Mouse (Mus musculus) limb, embryonic 10.5 days (tissue): ENCODE results near the gene Ranbp1. TPM values are rescaled to one million over a fixed set of nuclear protein-coding genes. Genes with fewer than 3 reads are reported as not detected.
A peak's percentile ranks its signal among the peaks of the same experiment; 100 is the strongest.

Experiments used
- DNase-seq: peaks from one replicate; pipeline ENCODE4 v3.0.0-alpha.2; 2017; ENCODE audit warnings: low spot score
- H3K27ac ChIP-seq: fragments of 300-500 bp; sonication (generic); 2 replicates; pipeline ENCODE4 v1.5.1; 2016; ENCODE audit warnings: mild to moderate bottlenecking
- H3K27me3 ChIP-seq: fragments of 300-500 bp; sonication (generic); 2 replicates; pipeline ENCODE4 v1.6.1; 2016; ENCODE audit warnings: low read depth, mild to moderate bottlenecking; ENCODE audit not compliant: poor library complexity, severe bottlenecking
- H3K36me3 ChIP-seq: fragments of 300-500 bp; sonication (generic); 2 replicates; pipeline ENCODE4 v1.6.1; 2016; ENCODE audit warnings: mild to moderate bottlenecking, moderate library complexity
- H3K4me1 ChIP-seq: fragments of 300-500 bp; sonication (generic); 2 replicates; pipeline ENCODE4 v1.6.1; 2016
- H3K4me3 ChIP-seq: fragments of 300-500 bp; sonication (generic); 2 replicates; pipeline ENCODE4 v1.5.1; 2016; ENCODE audit warnings: mild to moderate bottlenecking, moderate library complexity
- H3K9me3 ChIP-seq: fragments of 300-500 bp; sonication (generic); replicated peaks from 2 replicates; pipeline ENCODE4 v1.6.1; 2016; ENCODE audit warnings: mild to moderate bottlenecking
- WGBS: fragments of 180-500 bp; shearing (Covaris S2); methylation state at CpG from one replicate; pipeline ENCODE4 v1.1.7; 2016; 5-methylcytosine and 5-hydroxymethylcytosine counted together
- polyA plus RNA-seq: library from polyadenylated mRNA; unstranded; fragments of >200 nt; fragmentation: Nextera tagmentation; extraction: Ambion mirVana; gene quantifications from 2 replicates; pipeline ENCODE4 v1.2.1, GENCODE M21; 2016

Ranbp1 gene
- polyA plus RNA-seq, 1 experiment from 2014 or later = 1,185 TPM

GRCm38 (mm10) chr16:18250231-18250630, 1.7 kb upstream of the Ranbp1 start:
- Histone ChIP-seq H3K36me3 (peaks cover 76% of the 10 kb centered on the region), H3K27ac (no peak overlapping the region), H3K27me3 (no peaks in the 10 kb centered on the region), H3K4me1 (peaks cover 43% of the 10 kb centered on the region), H3K9me3 (no peaks in the 10 kb centered on the region), H3K4me3 (peak overlapping the region; percentile 98)
- WGBS = 81% methylated on average over 4 of the region's 4 CpGs
- DNase-seq = no peak

GRCm38 (mm10) chr16:18249364-18249967, 934 bp upstream of the Ranbp1 start:
- H3K36me3 ChIP-seq = peaks cover 76% of the 10 kb centered on the region
- 11% methylated on average over 27 of the region's 27 CpGs for WGBS
- H3K9me3 ChIP-seq = no peaks in the 10 kb centered on the region
- H3K27ac ChIP-seq = peak overlapping the region; percentile 99
- no peaks in the 10 kb centered on the region for H3K27me3 ChIP-seq
- H3K4me3 ChIP-seq = peak overlapping the region; percentile 98
- peaks cover 43% of the 10 kb centered on the region for H3K4me1 ChIP-seq
- peak; percentile 63 for DNase-seq

GRCm38 (mm10) chr16:18247521-18248399, 772 bp downstream of the Ranbp1 start:
- no peaks in the 10 kb centered on the region for H3K27me3 ChIP-seq
- no peak for DNase-seq
- peaks cover 43% of the 10 kb centered on the region for H3K4me1 ChIP-seq
- H3K9me3 ChIP-seq = no peaks in the 10 kb centered on the region
- peak overlapping the region; percentile 98 for H3K4me3 ChIP-seq
- 2% methylated on average over 33 of the region's 33 CpGs for WGBS
- peak overlapping the region; percentile 99 for H3K27ac ChIP-seq
- peaks cover 76% of the 10 kb centered on the region for H3K36me3 ChIP-seq

- Histone ChIP-seq H3K9me3 (no peaks in the 10 kb centered on the region), H3K4me1 (peaks cover 11% of the 10 kb centered on the region), H3K27ac (no peak overlapping the region), H3K4me3 (no peak overlapping the region), H3K36me3 (peaks cover 96% of the 10 kb centered on the region), H3K27me3 (no peaks in the 10 kb centered on the region)
- 95% methylated on average over 10 of the region's 10 CpGs for WGBS
- no peak for DNase-seq
Observed at GRCm38 (mm10) chr16:18241581-18241980, 7.0 kb downstream of the Ranbp1 start.

GRCm38 (mm10) chr16:18236676-18237501, 11.6 kb downstream of the Ranbp1 start:
- WGBS = 79% methylated on average over 7 of the region's 7 CpGs
- Histone ChIP-seq H3K27me3 (no peaks in the 10 kb centered on the region), H3K9me3 (no peaks in the 10 kb centered on the region), H3K4me3 (no peak overlapping the region), H3K4me1 (peaks cover 33% of the 10 kb centered on the region), H3K36me3 (peaks cover 53% of the 10 kb centered on the region), H3K27ac (no peak overlapping the region)
- DNase-seq = no peak

GRCm38 (mm10) chr16:18235389-18236065, 13.0 kb downstream of the Ranbp1 start:
- WGBS = 7% methylated on average over 19 of the region's 19 CpGs
- Histone ChIP-seq H3K27me3 (no peaks in the 10 kb centered on the region), H3K4me1 (peaks cover 35% of the 10 kb centered on the region), H3K36me3 (peaks cover 43% of the 10 kb centered on the region), H3K4me3 (peak overlapping the region; percentile 81), H3K9me3 (no peaks in the 10 kb centered on the region), H3K27ac (peak overlapping the region; percentile 88)
- peak; percentile 83 for DNase-seq

GRCm38 (mm10) chr16:18234671-18235388, 13.7 kb downstream of the Ranbp1 start, which contains the start of gene Zdhhc8:
Zdhhc8 (minus strand) TSS chr16:18235136.
- peaks cover 42% of the 10 kb centered on the region for H3K36me3 ChIP-seq

GRCm38 (mm10) chr16:18233919-18234670, 14.4 kb downstream of the Ranbp1 start:
- peak; percentile 48 for DNase-seq
- H3K4me1 ChIP-seq = peaks cover 46% of the 10 kb centered on the region
- 22% methylated on average over 13 of the region's 13 CpGs for WGBS

More at GRCm38 (mm10) chr16:18234671-18235388, 13.7 kb downstream of the Ranbp1 start, which contains the start of gene Zdhhc8:
- H3K4me3 ChIP-seq = peak within 1 kb of the TSS; percentile 81
- peak; percentile 79 for DNase-seq
- H3K9me3 ChIP-seq = no peaks in the 10 kb centered on the region
- H3K27ac ChIP-seq = peak within 1 kb of the TSS; percentile 88
- peaks cover 38% of the 10 kb centered on the region for H3K4me1 ChIP-seq
- WGBS = under 1% methylated on average over 79 of the region's 79 CpGs
- no peaks in the 10 kb centered on the region for H3K27me3 ChIP-seq

GRCm38 (mm10) chr16:18233451-18233850, 15.1 kb downstream of the Ranbp1 start:
- no peak for DNase-seq
- 55% methylated on average over 1 of the region's 1 CpGs for WGBS
- Histone ChIP-seq H3K4me3 (no peak overlapping the region; the same call in 1 of the 2 replicates), H3K9me3 (no peaks in the 10 kb centered on the region), H3K27me3 (no peaks in the 10 kb centered on the region), H3K27ac (no peak overlapping the region), H3K4me1 (peaks cover 48% of the 10 kb centered on the region), H3K36me3 (peaks cover 35% of the 10 kb centered on the region)

More at GRCm38 (mm10) chr16:18233919-18234670, 14.4 kb downstream of the Ranbp1 start:
- H3K4me3 ChIP-seq = peak overlapping the region; percentile 81
- H3K9me3 ChIP-seq = no peaks in the 10 kb centered on the region
- peaks cover 35% of the 10 kb centered on the region for H3K36me3 ChIP-seq
- peak overlapping the region; percentile 88 for H3K27ac ChIP-seq
- no peaks in the 10 kb centered on the region for H3K27me3 ChIP-seq

GRCm38 (mm10) chr16:18231451-18231850, 17.1 kb downstream of the Ranbp1 start:
- Histone ChIP-seq H3K4me1 (peaks cover 46% of the 10 kb centered on the region), H3K27me3 (no peaks in the 10 kb centered on the region), H3K36me3 (peaks cover 41% of the 10 kb centered on the region), H3K4me3 (no peak overlapping the region), H3K27ac (no peak overlapping the region), H3K9me3 (no peaks in the 10 kb centered on the region)
- 87% methylated on average over 4 of the region's 4 CpGs for WGBS
- DNase-seq = no peak

GRCm38 (mm10) chr16:18231047-18231446, 17.5 kb downstream of the Ranbp1 start:
- Histone ChIP-seq H3K4me3 (no peak overlapping the region), H3K27ac (no peak overlapping the region), H3K36me3 (peaks cover 45% of the 10 kb centered on the region), H3K4me1 (peaks cover 42% of the 10 kb centered on the region), H3K9me3 (no peaks in the 10 kb centered on the region), H3K27me3 (no peaks in the 10 kb centered on the region)
- WGBS = 89% methylated on average over 3 of the region's 3 CpGs
- no peak for DNase-seq
